Mouse (Mus musculus): Measurements from ENCODE around the gene Thbs3.

DNA sequence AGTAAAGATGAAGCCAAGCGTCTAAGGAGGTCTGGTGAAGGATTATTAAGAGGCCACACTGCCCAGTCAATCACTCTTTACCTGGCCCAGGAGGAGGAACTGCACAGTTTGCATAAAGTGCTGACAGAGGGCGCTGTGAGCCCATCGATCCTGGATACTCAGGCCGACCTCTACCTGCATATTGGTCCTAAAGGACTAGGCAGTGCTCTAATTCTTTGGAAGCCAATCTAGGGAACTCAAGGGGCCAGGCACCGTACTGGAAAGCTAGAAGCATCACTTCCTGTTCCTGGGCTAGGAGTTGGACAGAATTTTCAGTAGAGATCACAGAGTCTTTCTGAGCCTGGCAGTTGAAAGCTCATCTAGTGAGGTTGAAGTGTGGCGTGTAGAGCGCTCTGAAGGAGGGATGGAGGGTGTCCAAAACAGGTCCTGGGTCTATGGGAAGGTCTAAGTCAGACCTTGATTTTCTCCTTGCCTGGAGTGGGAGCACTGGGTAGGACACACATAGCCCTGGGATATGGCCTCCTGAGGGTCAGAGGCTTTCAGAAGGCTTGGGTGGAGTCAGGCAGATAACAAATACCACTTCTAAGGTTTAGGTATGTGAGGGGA is 35.6 kb downstream of the Thbs3 start:
- TF ChIP-seq POLR2A (IDR thresholded peaks at IDR 0.05; ENCODE audit: borderline replicate concordance, insufficient read depth, low read length) = no peak
- TF ChIP-seq CTCF (IDR thresholded peaks at IDR 0.05; ENCODE audit: borderline replicate concordance, insufficient read depth, low read depth, low read length) = peak; percentile 89
